Mouse (Mus musculus) gastrocnemius, postnatal 25 days (tissue): ENCODE measurements around the gene Celf5. TPM values are rescaled to one million over a fixed set of nuclear protein-coding genes. Genes with fewer than 3 reads are reported as not detected.
A peak's percentile ranks its signal among the peaks of the same experiment; 100 is the strongest.

ENCODE experiments used
- DNase-seq: peaks from one replicate; pipeline ENCODE4 v3.0.0; 2022
- long read RNA-seq, 2 experiments: library from polyadenylated mRNA; stranded (forward); transcript quantifications; one replicate each; pipeline ENCODE4 v2.0.0; 2021
- total RNA-seq, 2 experiments: library from RNA; stranded (reverse); gene quantifications; 1 replicate in 1 of 2; 2 replicates in 1 of 2; pipeline ENCODE4 v1.2.3; 2021

Gene Celf5
- total RNA-seq: under 1 TPM in 1 of 2 experiments, not detected in 1; 0.24 TPM
- long read RNA-seq, experiment 1: 0 reads
- long read RNA-seq, experiment 2: 0 reads

GRCm38 (mm10) chr10:81482533-81482889, at the start of gene Celf5:
TSS of gene Celf5 (minus strand) at chr10:81482709.
- DNase-seq: peak; percentile 44

GRCm38 (mm10) chr10:81526779-81527178, 44.3 kb upstream of the Celf5 start:
- DNase-seq: peak; percentile 66

GRCm38 (mm10) chr10:81525017-81525694, 42.6 kb upstream of the Celf5 start:
- DNase-seq: no peak

- no peak for DNase-seq
Observed at GRCm38 (mm10) chr10:81524051-81524605, 41.6 kb upstream of the Celf5 start, which contains the start of gene Gna15. TSS of gene Gna15 (minus strand) at chr10:81524225.

GRCm38 (mm10) chr10:81523570-81523969, 41.1 kb upstream of the Celf5 start:
- DNase-seq: no peak

- DNase-seq: no peak
Observed at GRCm38 (mm10) chr10:81523142-81523541, 40.6 kb upstream of the Celf5 start.

GRCm38 (mm10) chr10:81519978-81520365, 37.5 kb upstream of the Celf5 start:
- no peak for DNase-seq

- DNase-seq: no peak
Observed at GRCm38 (mm10) chr10:81519227-81519977, 36.9 kb upstream of the Celf5 start.

- no peak for DNase-seq
Observed at GRCm38 (mm10) chr10:81518546-81518945, 36.0 kb upstream of the Celf5 start.

GRCm38 (mm10) chr10:81517227-81517626, 34.7 kb upstream of the Celf5 start:
- no peak for DNase-seq

GRCm38 (mm10) chr10:81513798-81514197, 31.3 kb upstream of the Celf5 start:
- DNase-seq: no peak

GRCm38 (mm10) chr10:81510246-81510810, 27.8 kb upstream of the Celf5 start:
- DNase-seq: no peak

GRCm38 (mm10) chr10:81507691-81508489, 25.4 kb upstream of the Celf5 start:
- DNase-seq: no peak

- DNase-seq: no peak
Observed at GRCm38 (mm10) chr10:81507095-81507494, 24.6 kb upstream of the Celf5 start.

GRCm38 (mm10) chr10:81505016-81505664, 22.6 kb upstream of the Celf5 start:
- DNase-seq: no peak

- DNase-seq: peak; percentile 80
Observed at GRCm38 (mm10) chr10:81502658-81503057, 20.1 kb upstream of the Celf5 start.

GRCm38 (mm10) chr10:81501863-81502262, 19.4 kb upstream of the Celf5 start:
- no peak for DNase-seq

- DNase-seq: no peak
Observed at GRCm38 (mm10) chr10:81500032-81500431, 17.5 kb upstream of the Celf5 start, which contains the start of gene S1pr4. TSS of gene S1pr4 (minus strand) at chr10:81500132.

GRCm38 (mm10) chr10:81499250-81499901, 16.9 kb upstream of the Celf5 start:
- peak; percentile 52 for DNase-seq

- DNase-seq: peak; percentile 16
Observed at GRCm38 (mm10) chr10:81498316-81499249, 16.1 kb upstream of the Celf5 start.
